Mouse (Mus musculus): ENCODE results near the gene Usp15.

DNA sequence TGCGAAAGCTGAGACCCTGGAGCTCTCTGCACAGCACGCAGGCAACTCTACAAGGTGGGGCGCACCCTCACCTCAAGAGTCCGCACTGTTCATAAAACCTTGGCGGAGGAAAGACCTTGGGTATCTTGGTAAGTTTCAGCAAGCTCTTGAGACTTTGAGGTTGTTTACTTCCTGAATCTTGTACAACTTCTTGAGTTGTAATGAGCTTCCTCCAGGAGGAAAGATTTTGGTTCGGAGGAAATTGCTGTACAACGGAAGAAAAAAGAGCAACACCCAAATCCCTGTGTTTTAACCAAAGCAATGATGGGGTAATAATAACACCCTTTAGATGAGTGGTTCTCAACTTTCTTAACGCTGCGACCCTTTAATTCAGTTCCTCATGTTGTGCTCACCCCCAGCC lies 11.5 kb upstream of the Usp15 start:
- TF ChIP-seq POLR2A (IDR thresholded peaks at IDR 0.05; ENCODE audit: borderline replicate concordance, low read depth, low read length) (no peak), CTCF (IDR thresholded peaks at IDR 0.05; ENCODE audit: low read depth, low read length) (no peak)

Data from bone marrow macrophage, adult 2 months (primary cell).